Mouse (Mus musculus) left cerebral cortex, postnatal 36 days (tissue): ENCODE measurements at regions not wholly inside any gene's neighbourhood (a gene's known extent, or its start where the extent isn't known, plus 50 kb on each side); places are given as distances from the start of the nearest gene placed in this dataset.

Experiments
- DNase-seq, 2 experiments: peaks; one replicate each; pipeline ENCODE4 v3.0.0; 2021 to 2022; ENCODE audit warnings: low spot score in 2 of 2, mixed read lengths in 1 of 2
- intact Hi-C: fragments of 180-260 bp; cut with DNase I; formaldehyde crosslinking; loops from one replicate; pipeline ENCODE4 v1.15.1; 2025

- intact Hi-C loops: no loop called here
- peak; percentile 45 to 57 for DNase-seq
Observed at GRCm38 (mm10) chr9:47422741-47423461, 107.1 kb upstream of the Cadm1 start.

GRCm38 (mm10) chr9:47423462-47423832, 106.5 kb upstream of the Cadm1 start:
- DNase-seq: no peak
- intact Hi-C loops: no loop called here

- intact Hi-C loops: no loop called here
- DNase-seq: no peak
Observed at GRCm38 (mm10) chr9:47424191-47424590, 105.8 kb upstream of the Cadm1 start.

DNA sequence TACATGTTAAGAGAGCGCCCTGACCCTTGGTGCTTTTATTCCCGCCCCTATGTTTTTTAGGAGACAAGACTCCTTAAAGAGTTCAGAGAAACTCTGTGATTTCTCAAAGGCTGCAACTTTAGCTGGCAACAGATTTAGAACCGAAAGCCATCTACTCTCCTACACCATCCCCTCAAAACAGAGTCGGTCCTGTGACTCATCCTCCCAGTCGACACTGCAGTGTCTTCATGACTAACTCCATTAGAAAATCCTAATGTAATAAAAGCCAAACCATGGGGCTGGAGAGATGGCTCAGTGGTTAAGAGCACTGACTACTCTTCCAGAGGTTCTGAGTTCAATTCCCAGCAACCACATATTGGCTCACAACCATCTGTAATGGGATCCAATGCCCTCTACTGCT, 103.3 kb upstream of the Cadm1 start:
- no peak for DNase-seq
- intact Hi-C loops: no loop called here

- no peak for DNase-seq
- intact Hi-C loops: no loop called here
Observed at GRCm38 (mm10) chr9:47428710-47429341, 101.1 kb upstream of the Cadm1 start.

DNA sequence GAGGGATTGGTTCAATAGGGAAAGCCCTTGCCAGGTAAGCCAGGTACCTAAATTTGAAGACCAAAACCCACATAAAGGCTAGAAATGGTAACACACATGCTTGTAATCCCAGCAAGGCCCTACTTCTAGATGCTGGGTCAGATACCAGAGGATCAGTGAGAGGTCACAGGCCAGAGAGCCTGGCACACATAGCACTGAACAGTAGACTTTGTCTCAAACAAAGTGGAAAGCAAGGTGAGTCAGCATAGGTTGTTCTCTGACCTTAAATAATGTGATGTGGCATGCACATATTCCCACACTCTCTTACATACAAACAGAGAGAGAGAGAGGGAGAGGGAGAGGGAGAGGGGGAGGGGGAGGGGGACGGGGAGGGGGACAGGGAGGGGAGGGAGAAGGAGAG, 100.3 kb upstream of the Cadm1 start:
- intact Hi-C loops: no loop called here

GRCm38 (mm10) chr9:47432715-47433114, 97.3 kb upstream of the Cadm1 start:
- intact Hi-C loops: no loop called here

More for the DNA sequence above, 100.3 kb upstream of the Cadm1 start:
- no peak for DNase-seq

GRCm38 (mm10) chr9:47433185-47433584, 96.8 kb upstream of the Cadm1 start:
- intact Hi-C loops: no loop called here
- no peak for DNase-seq

More at GRCm38 (mm10) chr9:47432715-47433114, 97.3 kb upstream of the Cadm1 start:
- DNase-seq: no peak

DNA sequence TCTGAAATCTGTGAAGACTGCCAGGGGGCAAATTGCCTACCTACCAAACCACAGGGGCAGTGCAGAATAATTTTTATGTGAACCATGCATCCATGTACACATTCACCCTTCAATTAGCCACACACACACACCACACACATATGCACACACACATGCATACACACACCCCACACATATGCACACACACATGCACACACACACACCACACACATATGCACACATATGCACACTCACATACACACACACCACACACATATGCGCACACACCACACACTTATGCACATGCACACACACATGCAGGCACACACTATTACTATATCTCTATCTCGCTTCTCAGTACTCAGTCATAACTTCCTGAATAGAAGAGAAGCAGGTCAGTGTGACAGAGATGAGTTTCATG, 95.9 kb upstream of the Cadm1 start:
- DNase-seq: no peak
- intact Hi-C loops: no loop called here

- no peak for DNase-seq
- intact Hi-C loops: no loop called here
Observed at GRCm38 (mm10) chr9:47438976-47439375, 91.0 kb upstream of the Cadm1 start.

- intact Hi-C loops: no loop called here
- DNase-seq: no peak
Observed at GRCm38 (mm10) chr9:47439506-47439905, 90.5 kb upstream of the Cadm1 start.

DNA sequence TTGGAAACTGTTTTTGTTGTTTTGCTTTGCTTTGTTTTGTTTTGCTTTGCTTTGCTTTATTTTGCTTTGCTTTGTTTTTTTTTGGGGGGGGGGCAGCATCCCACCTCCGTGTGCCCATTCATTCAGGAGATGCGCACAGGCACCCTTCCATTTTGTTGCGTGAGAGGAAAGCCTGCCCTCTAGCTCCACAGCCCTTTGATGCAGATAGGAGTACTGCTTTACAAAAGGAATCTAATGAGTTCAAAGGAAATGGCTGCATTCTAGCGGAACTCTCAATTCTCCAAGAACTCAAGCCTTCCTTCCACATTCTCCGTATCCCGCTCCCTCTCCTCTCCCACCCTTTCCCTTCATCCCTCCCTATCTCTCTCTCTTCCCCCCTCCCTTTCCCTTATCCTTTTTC, 89.8 kb upstream of the Cadm1 start:
- no peak for DNase-seq
- intact Hi-C loops: no loop called here

- intact Hi-C loops: no loop called here
- no peak for DNase-seq
Observed at GRCm38 (mm10) chr9:47441155-47441554, 88.8 kb upstream of the Cadm1 start.

GRCm38 (mm10) chr9:47444168-47444567, 85.8 kb upstream of the Cadm1 start:
- DNase-seq: no peak
- intact Hi-C loops: no loop called here

- no peak for DNase-seq
- intact Hi-C loops: loop anchor here (5.0 kb wide), 1 partner anchor 83 kb away; no protein-coding TSS in a partner anchor
Observed at GRCm38 (mm10) chr9:47444752-47445151, 85.2 kb upstream of the Cadm1 start.

- DNase-seq: peak in 1 of 2 experiments; percentile 6
- intact Hi-C loops: loop anchor here (5.0 kb wide), 1 partner anchor 82 kb away; no protein-coding TSS in a partner anchor
Observed at GRCm38 (mm10) chr9:47445332-47445731, 84.6 kb upstream of the Cadm1 start.

DNA sequence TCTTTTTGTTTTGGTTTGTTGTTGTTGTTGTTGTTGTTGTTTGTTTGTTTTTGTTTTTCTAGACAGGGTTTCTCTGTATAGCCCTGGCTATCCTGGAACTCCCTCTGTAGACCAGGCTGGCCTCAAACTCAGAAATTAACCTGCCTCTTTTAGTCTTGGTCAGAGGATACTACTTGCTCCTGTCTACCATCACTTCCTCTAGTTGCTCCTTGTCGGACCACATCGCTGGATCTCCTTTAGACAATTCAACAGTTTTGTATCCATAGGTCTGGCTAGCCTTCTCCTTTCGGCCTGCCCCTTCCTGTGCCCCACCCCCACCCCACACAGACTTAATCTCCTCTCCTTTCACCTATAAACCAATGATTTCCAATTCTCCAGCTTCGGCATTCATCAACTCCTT, 77.2 kb upstream of the Cadm1 start:
- intact Hi-C loops: no loop called here
- no peak for DNase-seq

- DNase-seq: no peak
- intact Hi-C loops: no loop called here
Observed at GRCm38 (mm10) chr9:47458721-47459418, 71.1 kb upstream of the Cadm1 start.

DNA sequence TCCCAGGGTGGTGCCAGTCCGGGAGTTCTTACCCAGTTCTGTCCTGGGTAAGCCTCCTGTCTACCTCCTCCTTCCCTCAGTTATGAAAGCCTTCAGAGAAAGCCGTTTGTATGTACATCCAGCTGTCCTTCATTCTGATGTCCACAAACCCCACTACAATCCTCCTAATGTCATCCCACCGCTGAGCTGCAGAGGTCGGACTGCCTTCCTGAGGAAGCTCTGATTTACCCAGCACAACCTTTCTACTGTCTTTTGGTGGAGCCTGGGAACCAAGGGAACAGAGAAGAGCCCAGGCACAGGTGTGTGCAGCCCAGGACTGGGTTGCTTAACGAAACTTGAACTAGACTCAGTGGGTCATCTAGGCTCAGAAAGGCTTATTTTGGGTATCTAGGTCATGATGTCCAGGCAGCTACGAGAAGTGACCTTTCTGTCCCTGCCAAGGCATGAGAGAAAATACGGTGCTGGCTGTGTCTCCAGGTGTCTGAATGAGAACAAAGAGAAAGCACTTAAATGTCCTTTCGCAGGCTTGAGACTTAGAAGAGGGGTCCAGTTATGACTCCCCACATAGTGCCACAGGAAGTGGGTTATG, 70.4 kb upstream of the Cadm1 start:
- intact Hi-C loops: no loop called here
- DNase-seq: no peak

DNA sequence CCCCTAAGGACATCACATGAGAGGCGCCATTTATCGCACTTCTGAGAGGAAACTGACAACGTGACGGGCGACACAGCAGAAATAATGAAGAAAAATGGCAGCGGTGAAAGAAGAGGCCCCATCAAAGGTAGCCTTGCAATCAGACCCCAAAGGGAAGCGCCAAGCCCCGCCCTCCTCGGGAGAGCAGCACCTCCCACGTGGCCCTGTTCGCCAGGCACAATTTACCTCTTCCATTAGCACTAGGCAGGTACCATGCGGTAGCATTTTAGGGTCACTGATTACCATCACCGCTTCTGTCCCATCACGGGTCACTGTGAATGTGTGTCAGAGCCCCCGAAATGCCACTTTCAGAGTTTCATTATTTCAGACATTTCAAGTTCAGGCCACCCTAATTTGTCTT, 69.7 kb upstream of the Cadm1 start:
- intact Hi-C loops: no loop called here
- DNase-seq: no peak
